Mouse (Mus musculus) hindbrain, postnatal 0 days (tissue): ENCODE data around the gene Tmem132c. TPM values are rescaled to one million over a fixed set of nuclear protein-coding genes. Genes with fewer than 3 reads are reported as not detected.

Experiments
- ATAC-seq: fragments of 200-750 bp; cut with Nextera tagmentation; 2 replicates; pipeline ENCODE4 v1.8.0; 2017; ENCODE audit warnings: mild to moderate bottlenecking, moderate TSS enrichment, moderate library complexity
- DNase-seq: peaks from one replicate; pipeline ENCODE4 v3.0.0-alpha.2; 2015; ENCODE audit warnings: low spot score
- H3K27ac ChIP-seq: fragments of 300-500 bp; sonication (generic); 2 replicates; pipeline ENCODE4 v1.5.1; 2014; ENCODE audit warnings: mild to moderate bottlenecking
- H3K27me3 ChIP-seq: fragments of 300-500 bp; sonication (generic); 2 replicates; pipeline ENCODE4 v1.6.1; 2014; ENCODE audit warnings: low read length, mixed read lengths; ENCODE audit not compliant: insufficient read depth
- H3K36me3 ChIP-seq: fragments of 300-500 bp; sonication (generic); 2 replicates; pipeline ENCODE4 v1.6.1; 2014; ENCODE audit warnings: low read length, mixed read lengths; ENCODE audit not compliant: insufficient read depth
- H3K4me1 ChIP-seq: fragments of 300-500 bp; sonication (generic); 2 replicates; pipeline ENCODE4 v1.6.1; 2014; ENCODE audit warnings: antibody characterized with exemption, low read length, mixed read lengths; ENCODE audit not compliant: insufficient read depth
- H3K4me2 ChIP-seq: fragments of 300-500 bp; sonication (generic); 2 replicates; pipeline ENCODE4 v1.6.1; 2014; ENCODE audit warnings: low read depth, mild to moderate bottlenecking, low read length, moderate library complexity, mixed read lengths
- H3K4me3 ChIP-seq: fragments of 300-500 bp; sonication (generic); 2 replicates; pipeline ENCODE4 v1.5.1; 2014; ENCODE audit warnings: low read length
- H3K9ac ChIP-seq: fragments of 300-500 bp; sonication (generic); replicated peaks from 2 replicates; pipeline ENCODE4 v1.6.1; 2014; ENCODE audit warnings: mild to moderate bottlenecking, low read length, moderate library complexity, mixed read lengths
- H3K9me3 ChIP-seq: fragments of 300-500 bp; sonication (generic); 2 replicates; pipeline ENCODE4 v1.6.1; 2016; ENCODE audit warnings: low read length, mixed read lengths
- CTCF ChIP-seq: IDR thresholded peaks from 2 replicates; pipeline ENCODE4 v1.5.1; 2016; ENCODE audit warnings: antibody characterized with exemption, control low read depth, low read depth
- WGBS: fragments of 180-500 bp; shearing (Covaris S2); extraction: QIAGEN DNeasy Blood & Tissue Kit; methylation state at CpG from one replicate; pipeline ENCODE4 v1.1.7; 2014; 5-methylcytosine and 5-hydroxymethylcytosine counted together
- polyA plus RNA-seq: library from polyadenylated mRNA; unstranded; fragments of >200 nt; fragmentation: Nextera tagmentation; extraction: Ambion mirVana; gene quantifications from 2 replicates; pipeline ENCODE4 v1.2.1, GENCODE M21; 2015
- total RNA-seq: library from RNA; depleted of rRNA; stranded (reverse); fragments of >200 nt; gene quantifications from 2 replicates; pipeline ENCODE4 v1.2.3, GENCODE M21; 2014

Tmem132c gene
- total and polyA plus RNA-seq, 2 experiments from 2014 or later = 12.9 to 46.0 TPM

- TF ChIP-seq CTCF = no peak
- no peak for ATAC-seq
- H3K4me2 ChIP-seq = no peak overlapping the region
- no peaks in the 10 kb centered on the region for H3K4me1 ChIP-seq
- no peak for DNase-seq
- no peak overlapping the region for H3K9ac ChIP-seq
- H3K27me3 ChIP-seq = no peaks in the 10 kb centered on the region
- H3K9me3 ChIP-seq = 0 out of 2 replicates have a peak, but pooled peaks cover 5% of the 10 kb centered on the region
- no peak overlapping the region for H3K27ac ChIP-seq
- H3K4me3 ChIP-seq = no peak overlapping the region
- 83% methylated on average over 3 of the region's 3 CpGs for WGBS
- no peaks in the 10 kb centered on the region for H3K36me3 ChIP-seq
These were observed 126.6 kb downstream of the Tmem132c start for GRCm38 (mm10) chr5:127368191-127368590.

GRCm38 (mm10) chr5:127369812-127370211 is 128.2 kb downstream of the Tmem132c start:
- Histone ChIP-seq H3K9me3 (0 out of 2 replicates have a peak, but pooled peaks cover 5% of the 10 kb centered on the region), H3K4me3 (no peak overlapping the region), H3K27me3 (no peaks in the 10 kb centered on the region), H3K9ac (no peak overlapping the region), H3K4me1 (no peaks in the 10 kb centered on the region), H3K4me2 (no peak overlapping the region), H3K27ac (peak overlapping the region; percentile 32; the same call in 1 of the 2 replicates), H3K36me3 (no peaks in the 10 kb centered on the region)
- WGBS = 70% methylated on average over 7 of the region's 7 CpGs
- DNase-seq (no peak), ATAC-seq (no peak)
- no peak for TF ChIP-seq CTCF

DNA sequence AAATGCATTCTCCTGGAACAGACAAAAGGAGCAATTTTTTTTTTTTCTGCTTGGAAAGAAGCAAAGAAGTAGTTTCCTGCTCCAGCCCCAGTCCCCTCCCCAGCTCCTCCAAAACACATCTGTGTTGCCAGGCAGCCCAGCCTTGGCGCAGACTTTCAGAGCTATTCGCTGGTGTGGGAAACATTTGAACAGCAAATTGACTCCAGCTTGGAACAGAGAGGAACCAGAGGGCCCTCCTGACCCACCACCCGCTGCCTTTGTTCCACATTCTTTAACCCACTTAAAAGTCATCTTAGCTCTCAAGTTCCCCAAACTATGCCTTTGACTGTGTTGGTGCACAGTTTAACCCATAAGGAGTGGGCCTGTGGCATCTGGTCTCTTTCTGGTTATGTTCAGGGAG is 128.9 kb downstream of the Tmem132c start:
- peak; percentile 79 for DNase-seq
- peak; percentile 71; the same call in 1 of the 2 replicates for ATAC-seq
- H3K9ac ChIP-seq = no peak overlapping the region
- no peaks in the 10 kb centered on the region for H3K36me3 ChIP-seq
- H3K27me3 ChIP-seq = no peaks in the 10 kb centered on the region
- peak overlapping the region; percentile 45; the same call in 1 of the 2 replicates for H3K27ac ChIP-seq
- no peak overlapping the region for H3K4me3 ChIP-seq
- no peak overlapping the region for H3K4me2 ChIP-seq
- H3K4me1 ChIP-seq = no peaks in the 10 kb centered on the region
- H3K9me3 ChIP-seq = 0 out of 2 replicates have a peak, but pooled peaks cover 5% of the 10 kb centered on the region
- WGBS = 7% methylated on average over 3 of the region's 3 CpGs
- TF ChIP-seq CTCF = no peak

DNA sequence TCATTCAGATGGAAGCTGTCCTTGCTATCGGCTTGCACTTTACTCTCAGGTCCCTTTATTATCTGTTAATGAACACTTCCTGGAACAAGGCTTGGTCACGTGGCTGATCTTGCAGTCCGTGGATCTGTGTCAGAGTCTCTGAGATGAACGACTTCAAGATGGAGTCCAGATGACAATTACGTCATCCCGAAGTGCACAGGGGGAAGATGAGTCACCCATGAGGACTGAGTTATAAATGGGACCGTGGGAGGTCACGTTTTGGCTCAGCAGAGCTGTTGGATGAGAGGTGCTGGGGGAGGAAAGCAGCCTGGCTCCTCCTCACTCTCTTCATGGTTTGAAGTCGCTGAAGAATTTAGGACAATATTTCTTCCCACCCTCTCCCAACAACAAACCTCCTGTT is 132.6 kb downstream of the Tmem132c start:
- Histone ChIP-seq H3K4me2 (no peak overlapping the region), H3K4me3 (no peak overlapping the region), H3K4me1 (no peaks in the 10 kb centered on the region), H3K9me3 (no peaks in the 10 kb centered on the region), H3K36me3 (no peaks in the 10 kb centered on the region), H3K27me3 (no peaks in the 10 kb centered on the region), H3K27ac (no peak overlapping the region), H3K9ac (no peak overlapping the region)
- no peak for DNase-seq
- WGBS = 80% methylated on average over 9 of the region's 9 CpGs
- TF ChIP-seq CTCF = no peak
- ATAC-seq = no peak

DNA sequence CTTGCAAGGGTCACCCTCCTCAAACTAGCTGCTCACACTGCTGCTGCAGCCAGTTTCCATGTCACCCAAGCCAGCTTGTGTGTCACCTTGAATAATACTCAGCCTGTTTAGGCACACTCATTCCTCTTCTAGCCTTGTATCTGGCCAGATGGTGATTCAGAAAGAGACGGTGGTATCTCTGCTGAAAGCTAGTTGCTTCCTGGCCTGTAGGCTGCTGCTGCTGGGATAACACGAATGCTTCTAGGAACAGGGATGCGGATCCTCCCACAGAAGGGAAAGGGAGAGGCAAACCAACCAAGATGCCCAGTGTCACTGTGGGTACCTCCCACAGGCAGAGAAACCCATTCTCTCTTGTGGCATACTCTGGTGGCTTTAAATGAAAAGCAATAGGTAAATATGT is 134.0 kb downstream of the Tmem132c start:
- no peak overlapping the region for H3K4me3 ChIP-seq
- no peaks in the 10 kb centered on the region for H3K4me1 ChIP-seq
- no peak for TF ChIP-seq CTCF
- no peaks in the 10 kb centered on the region for H3K9me3 ChIP-seq
- ATAC-seq (no peak), DNase-seq (no peak)
- H3K27me3 ChIP-seq = no peaks in the 10 kb centered on the region
- no peak overlapping the region for H3K4me2 ChIP-seq
- 81% methylated on average over 3 of the region's 3 CpGs for WGBS
- H3K9ac ChIP-seq = no peak overlapping the region
- H3K27ac ChIP-seq = no peak overlapping the region
- H3K36me3 ChIP-seq = no peaks in the 10 kb centered on the region

- no peak for TF ChIP-seq CTCF
- ATAC-seq = no peak
- 36% methylated on average over 5 of the region's 5 CpGs for WGBS
These were observed 136.9 kb downstream of the Tmem132c start for GRCm38 (mm10) chr5:127378521-127378920.

DNA sequence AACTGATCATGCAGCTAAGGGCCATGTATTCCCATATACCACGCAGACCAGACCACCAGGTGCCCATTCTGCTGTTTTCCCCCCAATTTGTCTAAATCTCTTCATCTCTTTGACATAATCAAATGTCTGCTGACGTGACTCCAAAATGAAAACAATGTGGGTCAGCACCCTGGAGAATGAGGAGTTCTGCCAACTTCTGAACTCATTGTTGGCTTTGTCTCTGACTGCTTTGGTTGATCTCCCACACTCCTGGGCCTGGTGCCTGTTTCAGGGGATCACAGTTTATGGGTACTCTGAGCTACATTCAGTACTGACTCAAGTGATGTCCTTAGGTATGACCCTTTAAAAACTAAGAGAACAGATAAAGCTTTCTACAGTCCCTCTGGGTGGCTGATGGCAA is 137.7 kb downstream of the Tmem132c start:
- no peaks in the 10 kb centered on the region for H3K36me3 ChIP-seq
- no peak overlapping the region for H3K27ac ChIP-seq
- DNase-seq (no peak), ATAC-seq (no peak)
- no peaks in the 10 kb centered on the region for H3K4me1 ChIP-seq
- no peak overlapping the region for H3K4me2 ChIP-seq
- WGBS = 55% methylated on average over 2 of the region's 2 CpGs
- H3K4me3 ChIP-seq = no peak overlapping the region
- H3K27me3 ChIP-seq = no peaks in the 10 kb centered on the region
- TF ChIP-seq CTCF = no peak
- no peaks in the 10 kb centered on the region for H3K9me3 ChIP-seq
- H3K9ac ChIP-seq = no peak overlapping the region

More at GRCm38 (mm10) chr5:127378521-127378920, 136.9 kb downstream of the Tmem132c start:
- no peaks in the 10 kb centered on the region for H3K27me3 ChIP-seq
- no peak overlapping the region for H3K4me3 ChIP-seq
- no peaks in the 10 kb centered on the region for H3K9me3 ChIP-seq
- DNase-seq = no peak
- no peak overlapping the region for H3K27ac ChIP-seq
- no peak overlapping the region for H3K9ac ChIP-seq
- no peaks in the 10 kb centered on the region for H3K4me1 ChIP-seq
- no peaks in the 10 kb centered on the region for H3K36me3 ChIP-seq
- no peak overlapping the region for H3K4me2 ChIP-seq
